In genomic region chr6:24097400-24097799, GRCm38 (mm10) we compare ENCODE assay signal across 16 mouse cellular contexts.
DNase-seq lines count a peak whose midpoint lies in the region; ATAC-seq lines count a peak whose summit lies in the region.
"Had no signal": no experiment of that assay in that cellular context is flagged by ENCODE, and none has a peak within 500 bp of the region (broad histone marks: within the 10 kb centered on the region; RNA-seq: fewer than 3 reads in every experiment).

No protein-coding gene starts in this region.

- peak; percentile 81 for ATAC-seq in cerebellum, adult (ENCODE audit: insufficient number of reproducible peaks, low FRiP score, low TSS enrichment)
- ATAC-seq: CD4-positive, CD25-positive, alpha-beta regulatory T cell, adult 4 months; forebrain, embryonic 13.5 days; forebrain, postnatal 0 days; intestine, embryonic 16.5 days had no signal

- no peak for DNase-seq in cerebellum, postnatal 4 days (ENCODE audit: low spot score in 2 of 2)
- DNase-seq in cerebellum, adult 8-10 months, result peak; percentile 63
- DNase-seq in cerebellum, postnatal 14 days, result peak; percentile 44 to 67
- DNase-seq in thymus, postnatal 25 days, result no peak
- no peak for DNase-seq in left cerebral cortex, postnatal 4 days
- no peak for DNase-seq in lung, postnatal 25 days (ENCODE audit: low spot score)
- DNase-seq: adrenal gland, postnatal 14 days; B cell, adult 2 months; forebrain, postnatal 0 days; gastrocnemius, postnatal 14 days; heart, adult 2 months; heart, postnatal 14 days had no signal

- intact Hi-C loops in left cerebral cortex, postnatal 4 days (cut with DNase I), result no loop called here

Comparison
In these comparisons a context has a peak if more than half of its experiments do, and no peak if none do; other contexts are left out.
1. DNase-seq: peak in cerebellum, adult 8-10 months (single experiment) and cerebellum, postnatal 14 days (2 of 2); none in cerebellum, postnatal 4 days (0 of 2), thymus, postnatal 25 days (single experiment), left cerebral cortex, postnatal 4 days (single experiment) and lung, postnatal 25 days (single experiment).